Mouse (Mus musculus): ENCODE data around the gene Dctpp1. TPM values are rescaled to one million over a fixed set of nuclear protein-coding genes. Genes with fewer than 3 reads are reported as not detected.

Dctpp1 gene
- total RNA-seq, 1 experiment from 2014 or later = 85.1 TPM

DNA sequence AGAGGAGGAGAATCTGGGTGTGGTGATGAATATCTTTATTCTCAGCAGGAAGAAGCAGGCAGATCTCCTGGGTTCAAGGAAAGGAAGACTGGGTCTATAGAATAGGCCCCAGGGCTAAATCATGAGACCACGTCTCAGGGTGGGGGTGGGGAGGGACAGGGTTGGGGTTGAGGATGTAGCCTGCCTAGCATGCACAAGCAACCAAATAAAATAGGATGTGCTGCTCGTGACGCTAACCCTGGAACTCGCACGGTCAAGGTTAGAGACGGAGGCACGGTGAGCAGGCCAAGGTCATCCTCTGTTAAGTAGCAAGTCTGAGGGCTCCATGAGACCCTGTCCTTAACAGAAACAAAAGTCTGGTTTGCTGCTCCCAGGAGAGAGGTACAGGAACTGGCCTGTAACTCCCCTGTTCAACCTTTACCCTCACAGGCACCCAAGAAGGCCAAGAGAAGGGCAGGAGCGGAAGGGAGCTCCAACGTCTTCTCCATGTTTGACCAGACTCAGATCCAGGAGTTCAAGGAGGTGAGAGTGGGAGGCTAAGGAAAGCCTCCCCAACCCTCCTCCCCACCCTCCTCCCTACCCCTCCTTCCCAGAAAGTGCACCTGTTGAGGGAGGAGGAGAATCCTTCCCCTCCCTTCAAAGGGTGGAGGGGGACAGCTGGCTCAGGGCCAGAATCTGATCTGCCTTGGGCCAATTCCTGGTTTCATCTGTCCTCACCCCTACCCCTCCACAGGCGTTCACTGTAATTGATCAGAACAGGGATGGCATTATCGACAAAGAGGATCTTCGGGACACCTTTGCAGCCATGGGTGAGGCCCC lies 47.9 kb downstream of the Dctpp1 start:
- ATAC-seq (replicated peaks; ENCODE audit: low read depth, poor library complexity, severe bottlenecking) = no peak

- ATAC-seq (replicated peaks; ENCODE audit: low read depth, poor library complexity, severe bottlenecking) = no peak
Measured at GRCm38 (mm10) chr7:127211014-127211745, 49.3 kb downstream of the Dctpp1 start.

- ATAC-seq (replicated peaks; ENCODE audit: low read depth, poor library complexity, severe bottlenecking) = no peak
Measured at GRCm38 (mm10) chr7:127210266-127210665, 50.2 kb downstream of the Dctpp1 start.

DNA sequence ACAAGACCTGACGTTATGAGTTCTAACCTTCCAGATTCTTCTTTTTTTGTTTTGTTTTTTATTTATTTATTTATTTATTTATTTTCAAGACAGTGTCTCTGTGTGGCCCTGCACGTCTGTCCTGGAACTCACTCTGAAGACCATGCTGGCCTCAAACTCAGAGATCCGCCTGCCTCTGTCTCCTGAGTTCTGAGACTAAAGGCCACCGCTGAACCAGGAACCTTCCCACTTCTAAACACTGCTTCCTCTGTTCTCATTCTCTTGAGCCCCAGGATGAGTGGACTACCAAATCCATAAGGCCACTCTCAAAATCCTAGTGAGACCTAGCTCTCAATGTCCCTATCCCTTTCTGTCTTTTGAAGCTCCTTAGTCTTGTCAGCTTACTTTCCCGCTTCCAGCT lies 50.7 kb downstream of the Dctpp1 start:
- no peak for ATAC-seq (replicated peaks; ENCODE audit: low read depth, poor library complexity, severe bottlenecking)

DNA sequence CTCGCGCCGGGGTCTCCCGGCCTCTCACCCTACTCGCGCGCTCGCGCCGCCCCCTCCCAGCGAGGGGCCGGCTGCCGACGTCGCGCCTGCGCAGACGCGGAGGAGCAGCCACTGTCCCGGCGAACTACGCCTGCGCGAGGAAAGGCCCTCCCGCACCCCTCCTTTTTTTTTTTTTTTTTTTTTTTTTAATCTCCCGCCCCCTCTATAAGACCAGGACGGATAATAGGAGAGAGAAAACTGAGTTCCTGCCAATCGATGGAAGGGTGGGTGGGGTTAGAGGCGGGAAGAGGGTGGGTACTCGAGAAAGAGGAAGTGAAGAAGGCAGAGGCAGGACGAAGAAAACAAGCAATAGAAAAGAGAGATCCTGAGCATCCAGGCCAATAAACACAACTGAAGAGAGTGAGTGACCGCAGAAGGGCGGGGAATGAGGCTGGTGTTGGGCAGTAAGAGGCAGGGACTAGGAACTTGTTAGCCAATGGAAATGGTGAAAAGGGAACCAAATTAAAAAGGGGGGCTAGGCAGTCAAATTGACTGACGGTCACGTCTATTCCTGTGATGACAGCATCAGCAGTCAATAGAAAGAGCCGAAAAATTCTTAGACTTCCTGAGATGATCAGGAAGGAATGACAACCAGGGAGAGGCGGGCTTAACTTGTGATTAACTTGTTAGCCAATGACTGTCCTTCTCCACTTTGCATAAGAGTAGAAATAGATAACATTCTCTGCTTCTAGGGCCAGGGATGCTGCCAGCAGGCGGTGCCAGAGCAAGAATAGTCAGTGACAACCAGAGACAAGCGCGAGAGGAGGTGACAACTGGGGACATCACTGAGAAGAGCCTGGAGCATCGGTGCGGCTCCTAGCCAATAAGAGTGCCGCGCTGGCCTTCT lies 51.7 kb downstream of the Dctpp1 start, which contains the start of gene Mylpf:
Gene Mylpf (plus strand): TSS at position 338 of the 886 bp plus-strand sequence.
- peak; percentile 84 for ATAC-seq (replicated peaks; ENCODE audit: low read depth, poor library complexity, severe bottlenecking)

GRCm38 (mm10) chr7:127208295-127208552 lies 52.3 kb downstream of the Dctpp1 start, which contains the start of gene Tbc1d10b:
Gene Tbc1d10b, minus strand, starts transcription at chr7:127208468.
- ATAC-seq (replicated peaks; ENCODE audit: low read depth, poor library complexity, severe bottlenecking) = no peak; the same call in 1 of the 2 replicates

DNA sequence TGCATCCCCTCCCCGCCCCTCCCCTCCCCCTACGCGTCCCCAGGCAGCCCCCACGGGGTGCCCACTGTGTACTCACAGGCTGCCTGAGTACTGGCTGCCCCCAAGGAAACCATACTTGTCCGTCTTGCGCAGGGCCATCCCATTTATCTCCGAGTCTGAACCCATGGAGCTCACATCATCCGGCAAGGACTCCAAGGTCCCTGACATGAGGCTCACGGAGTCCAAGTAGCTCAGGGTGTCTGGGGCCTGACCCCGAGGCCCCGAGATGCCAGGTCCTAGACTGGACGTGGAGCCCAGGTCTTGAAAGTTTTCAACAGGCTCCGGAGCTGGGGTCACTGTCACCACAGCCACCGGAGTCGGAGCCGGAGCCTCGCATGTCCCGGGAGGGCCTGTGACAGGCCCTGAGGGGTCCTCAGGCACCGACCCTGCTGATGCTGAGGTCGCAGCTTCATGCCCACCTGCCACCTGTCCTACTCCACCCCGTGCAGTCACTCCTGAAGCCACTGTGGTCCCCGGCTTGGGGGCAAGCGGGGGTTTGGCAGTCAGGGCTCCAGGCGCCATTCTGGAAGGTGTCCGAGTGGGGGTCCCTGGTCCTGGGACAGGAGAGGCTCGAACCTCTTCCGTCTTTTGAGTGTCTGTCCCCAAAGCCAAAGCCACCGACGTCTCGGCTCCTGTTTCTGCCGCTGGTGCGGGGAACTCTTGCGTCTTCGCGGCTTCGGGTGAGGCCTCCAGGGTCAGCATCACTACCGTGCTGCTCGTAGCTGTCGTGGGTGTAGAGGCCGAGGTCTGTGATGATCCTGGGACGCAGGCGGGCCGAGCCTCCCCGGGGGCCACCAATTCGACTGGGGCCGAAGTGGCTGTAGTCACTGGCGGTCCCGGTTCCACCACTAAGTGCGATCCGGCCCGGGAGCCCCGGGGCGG lies 52.9 kb downstream of the Dctpp1 start:
- no peak for ATAC-seq (replicated peaks; ENCODE audit: low read depth, poor library complexity, severe bottlenecking)

Other genes with a start within 250 kb of the Dctpp1 start
- gene Mvp, start 246.1 kb downstream of the Dctpp1 start, total RNA-seq (2017) = 19.3 and 21.8 TPM in 2 replicates
- not detected in 2 replicates for gene Pagr1b, start 244.2 kb downstream of the Dctpp1 start, total RNA-seq (2017)
- gene Pagr1a, start 243.4 kb downstream of the Dctpp1 start, total RNA-seq (2017) = 36.7 TPM in 1 of 2 replicates, not detected in the other
- gene Gm42742, start 239.6 kb downstream of the Dctpp1 start, total RNA-seq (2017) = 30.9 and 33.1 TPM in 2 replicates
- 1.3 TPM in 1 of 2 replicates, not detected in the other for gene Prrt2, start 239.5 kb downstream of the Dctpp1 start, total RNA-seq (2017)
- 59.0 and 67.8 TPM in 2 replicates for gene Maz, start 233.7 kb downstream of the Dctpp1 start, total RNA-seq (2017)
- gene Kif22, start 218.2 kb downstream of the Dctpp1 start, total RNA-seq (2017) = 81.6 and 90.9 TPM in 2 replicates
- gene Zg16, start 173.4 kb downstream of the Dctpp1 start, total RNA-seq (2017) = 22.6 and 31.2 TPM in 2 replicates
- 17.2 and 24.1 TPM in 2 replicates for gene AI467606, start 169.3 kb downstream of the Dctpp1 start, total RNA-seq (2017)
- gene Qprt, start 138.5 kb downstream of the Dctpp1 start, total RNA-seq (2017) = 0.10 and 1.8 TPM in 2 replicates
- gene Spn, start 122.9 kb downstream of the Dctpp1 start, total RNA-seq (2017) = 278 and 335 TPM in 2 replicates
- gene Cd2bp2, start 64.7 kb downstream of the Dctpp1 start, total RNA-seq (2017) = 54.9 and 73.1 TPM in 2 replicates
- gene Tbc1d10b, start 52.2 kb downstream of the Dctpp1 start, total RNA-seq (2017) = 24.7 and 29.1 TPM in 2 replicates
- 10.6 and 35.3 TPM in 2 replicates for gene Mylpf, start 51.8 kb downstream of the Dctpp1 start, total RNA-seq (2017)
- 20.8 and 29.9 TPM in 2 replicates for gene Zfp553, start 27.6 kb downstream of the Dctpp1 start, total RNA-seq (2017)
- gene Sept1, start 27.6 kb downstream of the Dctpp1 start, total RNA-seq (2017) = 62.7 and 63.2 TPM in 2 replicates
- gene Zfp771, start 16.4 kb downstream of the Dctpp1 start, total RNA-seq (2017) = 6.3 and 8.9 TPM in 2 replicates
- gene Sephs2, start 13.3 kb upstream of the Dctpp1 start, total RNA-seq (2017) = 99.1 and 102 TPM in 2 replicates
- gene Itgal, start 35.6 kb upstream of the Dctpp1 start, total RNA-seq (2017) = 26.1 and 31.6 TPM in 2 replicates
- gene Zfp768, start 84.9 kb upstream of the Dctpp1 start, total RNA-seq (2017) = 5.1 and 6.8 TPM in 2 replicates
- gene Zfp747, start 115.3 kb upstream of the Dctpp1 start, total RNA-seq (2017) = 5.1 and 12.0 TPM in 2 replicates
- 4.8 and 7.2 TPM in 2 replicates for gene 9130019O22Rik, start 126.5 kb upstream of the Dctpp1 start, total RNA-seq (2017)
- 9.7 and 11.2 TPM in 2 replicates for gene E430018J23Rik, start 132.9 kb upstream of the Dctpp1 start, total RNA-seq (2017)
- 9.2 and 13.0 TPM in 2 replicates for gene Zfp764, start 146.1 kb upstream of the Dctpp1 start, total RNA-seq (2017)
- gene Zfp688, start 161.4 kb upstream of the Dctpp1 start, total RNA-seq (2017) = 7.7 and 11.5 TPM in 2 replicates
- gene Zfp689, start 188.4 kb upstream of the Dctpp1 start, total RNA-seq (2017) = 3.1 and 4.8 TPM in 2 replicates
- 19.0 and 33.8 TPM in 2 replicates for gene Prr14, start 198.9 kb upstream of the Dctpp1 start, total RNA-seq (2017)
- 15.1 and 30.3 TPM in 2 replicates for gene Fbrs, start 218.5 kb upstream of the Dctpp1 start, total RNA-seq (2017)

Measured in common myeloid progenitor, adult 5-6 weeks (primary cell).